Mouse (Mus musculus): ENCODE data around the gene Ift122.

GRCm38 (mm10) chr6:115878694-115879093 lies 25.4 kb downstream of the Ift122 start:
- TF ChIP-seq CTCF (IDR thresholded peaks at IDR 0.05; ENCODE audit: extremely low read depth, insufficient read depth, insufficient read length, insufficient replicate concordance), result no peak
- TF ChIP-seq POLR2A (IDR thresholded peaks at IDR 0.05; ENCODE audit: low read depth, low read length), result no peak
